Mouse (Mus musculus) kidney, postnatal 4 days (tissue): ENCODE measurements around the gene Lonp2.

ENCODE experiments used
- DNase-seq, 2 experiments: peaks; one replicate each; pipeline ENCODE4 v3.0.0; 2021; ENCODE audit warnings: mixed read lengths in 2 of 2

The Lonp2 gene

DNA sequence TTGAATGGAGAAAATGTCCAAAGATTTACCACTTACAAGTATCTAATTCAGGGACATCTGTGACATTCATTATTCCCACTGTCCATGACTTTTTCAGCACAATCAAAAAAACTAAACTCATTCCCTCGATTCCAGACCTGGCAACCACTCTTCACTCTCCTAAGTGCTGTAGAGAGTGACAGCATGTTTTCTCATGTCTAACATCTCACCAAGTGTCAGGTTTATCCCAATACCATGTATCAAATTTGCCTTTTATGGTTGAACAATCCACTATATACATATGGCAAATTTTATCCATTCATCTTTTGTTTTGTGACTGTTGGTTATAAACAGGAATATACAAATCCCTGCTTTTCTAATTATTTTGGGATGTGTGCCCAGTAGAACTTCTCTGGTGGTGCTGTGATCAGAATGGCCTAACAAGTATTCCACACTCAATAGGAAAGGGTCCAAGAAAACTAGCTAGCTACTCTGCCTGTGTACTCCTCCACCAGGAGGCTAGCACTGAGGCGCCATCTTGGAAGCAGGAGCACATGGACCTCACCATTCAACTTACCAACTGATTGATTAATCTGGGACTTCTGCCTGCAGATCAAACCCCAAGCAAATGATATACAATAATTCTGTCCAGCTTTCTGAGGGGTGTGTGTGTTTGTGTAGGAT lies 94.6 kb downstream of the Lonp2 start:
- no peak for DNase-seq

GRCm38 (mm10) chr8:86719368-86719767 lies 95.5 kb downstream of the Lonp2 start:
- no peak for DNase-seq

DNA sequence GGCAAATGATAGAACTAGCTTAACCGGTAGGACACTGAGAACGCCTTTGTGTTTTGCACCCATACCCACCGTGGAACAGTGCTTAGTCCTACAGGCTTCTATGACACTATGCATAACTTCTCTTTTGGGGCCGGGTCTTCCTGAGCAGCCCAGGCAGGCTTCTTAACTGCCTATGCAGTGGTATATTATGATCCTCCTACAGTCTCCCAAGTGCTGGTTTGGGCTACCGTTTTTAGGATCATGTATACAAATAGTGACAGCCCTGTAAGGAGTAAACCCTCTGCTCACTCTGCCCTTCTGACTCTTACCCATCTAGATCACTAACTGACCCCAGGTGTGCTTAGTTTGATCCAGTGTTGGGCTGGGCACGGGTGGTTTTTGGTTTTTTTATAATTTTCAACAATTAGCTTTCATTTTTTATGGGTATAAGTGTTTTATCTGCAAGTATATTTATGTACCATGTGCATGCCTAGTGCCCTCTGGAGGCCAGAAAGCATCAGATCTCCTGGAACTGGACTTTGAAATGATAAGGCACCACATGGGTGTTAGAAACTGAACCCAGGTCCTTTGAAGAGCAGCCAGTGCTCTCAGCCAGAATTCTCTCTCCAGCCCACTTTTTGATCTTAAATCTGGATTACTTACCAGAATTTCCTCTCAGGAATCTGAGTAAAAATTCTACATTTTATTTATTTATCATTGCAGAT lies 97.1 kb downstream of the Lonp2 start:
- DNase-seq = no peak

DNA sequence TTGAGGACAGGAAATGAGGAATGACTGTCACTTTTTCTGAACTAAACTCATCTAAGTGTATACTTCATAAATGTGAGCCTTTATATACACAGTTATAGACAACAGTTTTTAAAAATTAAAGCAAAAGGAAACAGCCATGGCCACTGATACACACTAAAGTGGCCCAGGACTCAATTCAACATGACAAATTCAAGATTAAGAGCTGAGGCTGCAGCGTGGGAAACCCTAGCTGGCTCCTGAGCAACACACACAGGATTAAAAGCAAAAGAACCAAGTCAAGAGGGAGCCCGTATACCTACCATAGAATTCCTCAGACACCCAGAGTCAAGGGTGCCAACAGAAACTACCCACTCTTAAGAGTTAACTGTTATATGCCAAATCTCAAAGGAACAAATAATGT lies 97.6 kb downstream of the Lonp2 start:
- no peak for DNase-seq

DNA sequence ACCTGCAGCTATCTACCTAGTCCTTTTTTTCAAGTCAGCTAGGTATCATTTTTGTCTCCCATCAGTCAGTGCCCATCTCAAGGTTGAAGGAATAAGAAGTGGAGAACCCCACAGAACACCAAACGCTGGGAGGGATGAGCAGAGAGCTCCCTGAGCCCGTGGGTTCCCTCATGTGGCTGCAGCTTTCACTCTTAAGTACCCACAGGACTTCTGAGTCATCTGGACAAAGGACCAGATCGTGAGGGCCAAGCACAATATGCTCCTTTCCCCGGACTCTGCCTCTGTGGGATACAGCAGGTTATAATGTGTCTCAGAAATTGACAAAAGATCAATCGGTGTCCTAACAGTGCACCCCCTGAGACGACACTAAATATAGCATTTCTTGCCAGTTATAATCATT lies 103.1 kb downstream of the Lonp2 start:
- DNase-seq = no peak

DNA sequence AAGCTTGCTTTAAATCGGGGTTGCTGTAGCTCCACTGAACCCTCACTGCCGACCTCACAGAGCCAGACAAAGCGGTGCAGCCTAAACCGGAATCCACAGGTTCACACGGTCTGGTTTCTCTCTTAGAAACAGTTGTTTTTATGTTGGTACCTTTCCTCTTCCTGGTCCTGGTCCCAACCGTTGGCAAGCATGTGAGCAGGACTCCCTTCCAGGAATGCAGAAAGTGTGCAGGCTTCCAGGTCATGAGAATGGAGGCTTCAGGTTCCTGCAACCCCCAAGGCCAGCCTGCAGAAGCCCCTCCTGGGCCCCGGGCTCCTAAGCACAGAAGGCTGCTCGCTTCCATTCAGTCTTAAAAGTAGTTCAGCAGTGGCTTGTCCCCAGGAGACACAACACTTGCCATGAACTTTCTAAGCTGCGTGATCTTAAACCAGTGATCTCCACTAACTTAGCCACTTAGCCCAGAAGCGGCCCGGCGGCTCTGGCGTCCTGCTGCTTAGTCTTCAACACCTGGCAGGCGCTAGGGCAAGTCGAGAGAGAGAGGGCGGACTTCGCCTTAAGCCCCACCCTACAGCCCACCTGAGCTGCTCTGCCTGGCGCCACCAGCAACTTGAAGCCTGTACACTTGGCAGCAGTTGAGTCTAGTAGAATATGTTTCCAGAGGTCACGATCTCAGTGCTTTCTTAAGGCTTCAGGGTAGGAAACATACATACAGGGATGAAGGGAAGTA lies 104.5 kb downstream of the Lonp2 start:
- peak in 1 of 2 experiments; percentile 20 for DNase-seq

GRCm38 (mm10) chr8:86730303-86730702 lies 106.5 kb downstream of the Lonp2 start:
- no peak for DNase-seq

- no peak for DNase-seq
These were observed 107.0 kb downstream of the Lonp2 start for GRCm38 (mm10) chr8:86730860-86731259.

GRCm38 (mm10) chr8:86734171-86734570 lies 110.3 kb downstream of the Lonp2 start:
- no peak for DNase-seq

GRCm38 (mm10) chr8:86734954-86735353 lies 111.1 kb downstream of the Lonp2 start:
- DNase-seq = no peak

- DNase-seq = no peak
These were observed 111.7 kb downstream of the Lonp2 start for GRCm38 (mm10) chr8:86735446-86736111.

GRCm38 (mm10) chr8:86740899-86741298 lies 117.1 kb downstream of the Lonp2 start:
- no peak for DNase-seq

GRCm38 (mm10) chr8:86741627-86742026 lies 117.8 kb downstream of the Lonp2 start:
- DNase-seq = no peak

- no peak for DNase-seq
These were observed 118.9 kb downstream of the Lonp2 start for GRCm38 (mm10) chr8:86742605-86743345.

DNA sequence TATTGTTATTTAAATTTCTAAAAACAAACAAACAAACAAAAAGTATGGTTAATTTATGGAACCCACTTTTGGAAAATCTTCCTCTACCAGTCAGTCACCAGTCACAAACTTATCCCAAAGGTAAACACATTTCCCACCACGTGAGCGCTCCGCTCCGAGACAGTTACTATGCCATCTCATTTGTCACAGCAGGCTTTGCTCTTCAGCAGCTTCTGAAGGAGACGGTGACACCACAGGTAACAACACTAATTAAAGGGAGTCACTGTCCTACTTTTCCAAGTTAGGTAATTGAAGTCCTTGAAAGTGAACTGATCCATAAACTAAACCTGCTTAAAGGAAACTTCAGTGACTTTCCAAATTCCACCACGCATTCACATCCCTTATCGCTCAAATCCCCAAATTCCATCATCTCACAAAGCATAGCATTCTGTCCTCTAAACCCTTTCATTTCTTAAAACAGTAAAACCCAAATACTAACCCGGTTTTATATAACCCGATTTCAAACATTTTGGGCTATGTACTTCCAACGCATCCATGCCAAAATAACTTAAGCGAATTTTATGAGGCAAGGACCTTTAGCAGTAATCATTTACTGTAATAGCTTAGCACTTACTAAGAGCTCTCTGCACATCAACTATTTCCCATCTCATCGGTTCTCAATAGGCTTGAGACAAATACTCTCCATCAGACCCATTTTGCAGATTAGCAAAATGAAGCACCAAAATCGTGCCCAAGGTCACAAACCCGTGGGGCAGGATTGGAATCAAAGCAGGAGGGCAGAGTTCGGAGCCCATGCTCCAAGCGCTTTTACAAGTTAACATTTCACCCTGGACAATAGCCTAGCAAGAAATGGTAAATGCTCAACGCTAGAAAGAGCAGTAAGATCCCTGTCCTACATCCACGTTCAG lies 120.7 kb downstream of the Lonp2 start:
- DNase-seq = no peak

DNA sequence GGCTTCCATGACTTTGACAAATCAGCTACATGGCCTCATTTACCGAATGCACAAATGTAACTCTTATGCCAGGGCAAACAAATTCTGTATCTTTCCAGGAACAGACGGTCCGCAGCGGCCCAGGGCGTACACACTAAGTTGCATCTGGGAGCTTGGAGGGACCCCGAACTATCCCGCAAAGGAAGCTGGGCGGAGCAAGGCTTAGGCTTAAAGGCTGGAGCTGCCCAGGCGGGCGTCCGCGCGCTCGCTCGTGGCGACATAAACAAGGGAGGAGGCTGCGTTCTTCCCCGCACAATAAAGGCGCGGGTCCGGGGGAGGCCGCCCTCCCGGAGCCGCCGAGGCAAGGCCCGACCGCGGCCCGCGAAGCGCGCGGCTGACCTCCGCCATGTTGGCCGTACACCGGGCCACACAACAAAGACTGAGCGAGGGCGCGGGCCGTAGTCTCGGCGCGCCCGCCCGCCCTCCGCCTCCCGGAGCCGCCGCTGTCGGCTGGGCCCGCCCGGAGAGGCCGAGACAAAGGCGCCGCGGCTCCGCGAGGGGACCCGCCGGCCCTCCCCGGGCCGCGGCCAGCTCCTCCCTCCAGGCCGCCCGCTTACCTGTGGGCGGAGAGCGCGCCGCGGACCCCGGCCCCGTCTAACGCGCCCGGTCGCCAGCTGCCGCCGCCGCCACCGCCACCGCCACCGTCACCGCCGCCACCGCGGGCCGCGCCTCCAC lies 121.5 kb downstream of the Lonp2 start, which contains the start of the genes Gm10638 and Siah1a:
TSS of gene Gm10638 (plus strand) at position 479 of the 714 bp plus-strand sequence.
TSS of gene Siah1a (minus strand) at position 714 of the 714 bp plus-strand sequence.
- peak; percentile 77 to 83 for DNase-seq

GRCm38 (mm10) chr8:86745935-86746441 lies 122.1 kb downstream of the Lonp2 start:
- DNase-seq = peak; percentile 96 to 97

DNA sequence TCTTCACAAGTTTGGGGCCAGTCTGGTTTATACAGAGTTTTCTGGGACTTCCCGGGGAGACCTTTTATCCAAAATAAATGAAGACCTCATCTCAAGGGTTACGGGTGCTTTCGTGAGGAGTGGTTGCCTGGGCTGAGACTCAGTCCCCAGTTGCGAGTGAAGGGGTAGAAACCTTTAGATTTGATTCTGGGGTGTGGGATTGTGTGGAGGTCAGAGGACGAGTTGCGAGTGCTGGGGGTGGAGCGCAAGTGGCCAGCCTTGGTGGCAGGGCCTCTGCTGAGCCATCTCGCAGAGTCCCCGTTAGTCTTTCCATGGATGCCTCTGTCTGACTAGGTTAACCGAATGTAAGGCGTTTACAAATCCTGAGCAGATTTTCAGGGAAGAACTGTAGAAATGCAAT lies 122.7 kb downstream of the Lonp2 start:
- DNase-seq = peak; percentile 31 to 42

GRCm38 (mm10) chr8:86749842-86750241 lies 126.0 kb downstream of the Lonp2 start:
- DNase-seq = no peak
